Mouse (Mus musculus) heart, adult 2 months (tissue): ENCODE data around the gene Agmat.

ENCODE experiments used
- CTCF ChIP-seq: fragments of 200-600 bp; IDR thresholded peaks from 2 replicates; pipeline ENCODE4 v1.8.1; 2022; ENCODE audit warnings: antibody characterized with exemption, mild to moderate bottlenecking, moderate library complexity
- POLR2A ChIP-seq: fragments of 200-500 bp; IDR thresholded peaks from 2 replicates; pipeline ENCODE4 v1.6.1; 2011; ENCODE audit warnings: mild to moderate bottlenecking, low read depth, low read length, control low read depth; ENCODE audit not compliant: insufficient read depth

GRCm38 (mm10) chr4:141781201-141781985 is 34.9 kb downstream of the Agmat start:
- no peak for TF ChIP-seq CTCF
- no peak for TF ChIP-seq POLR2A
